Mouse (Mus musculus): ENCODE measurements at regions not wholly inside any gene's neighbourhood (a gene's known extent, or its start where the extent isn't known, plus 50 kb on each side); places are given as distances from the start of the nearest gene placed in this dataset.

- peak in 1 of 2 experiments; percentile 13 for DNase-seq
These were observed 312.8 kb upstream of the Thrb start for GRCm38 (mm10) chr14:17347286-17347685.

- DNase-seq, result no peak
These were observed 307.6 kb upstream of the Thrb start for GRCm38 (mm10) chr14:17352324-17353037.

DNA sequence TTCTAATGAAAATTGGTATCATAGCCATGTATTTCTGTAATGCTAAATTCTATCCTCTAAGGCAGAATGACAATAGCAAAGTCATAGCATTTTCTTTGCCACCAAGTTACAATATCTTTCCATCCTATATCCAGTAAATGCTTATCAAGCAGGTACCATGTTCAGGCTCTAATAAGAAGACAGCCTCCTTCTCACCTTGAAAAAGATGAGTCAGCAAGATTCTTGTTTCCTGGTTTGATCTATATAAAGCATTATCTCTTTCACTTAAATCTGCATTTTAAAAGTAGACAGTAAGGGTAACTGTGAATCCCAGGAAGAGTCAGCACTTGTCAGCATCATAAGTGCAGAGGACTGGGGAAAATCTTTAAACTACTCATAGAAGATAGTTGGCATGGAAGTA, 298.2 kb upstream of the Thrb start:
- DNase-seq, result no peak

DNA sequence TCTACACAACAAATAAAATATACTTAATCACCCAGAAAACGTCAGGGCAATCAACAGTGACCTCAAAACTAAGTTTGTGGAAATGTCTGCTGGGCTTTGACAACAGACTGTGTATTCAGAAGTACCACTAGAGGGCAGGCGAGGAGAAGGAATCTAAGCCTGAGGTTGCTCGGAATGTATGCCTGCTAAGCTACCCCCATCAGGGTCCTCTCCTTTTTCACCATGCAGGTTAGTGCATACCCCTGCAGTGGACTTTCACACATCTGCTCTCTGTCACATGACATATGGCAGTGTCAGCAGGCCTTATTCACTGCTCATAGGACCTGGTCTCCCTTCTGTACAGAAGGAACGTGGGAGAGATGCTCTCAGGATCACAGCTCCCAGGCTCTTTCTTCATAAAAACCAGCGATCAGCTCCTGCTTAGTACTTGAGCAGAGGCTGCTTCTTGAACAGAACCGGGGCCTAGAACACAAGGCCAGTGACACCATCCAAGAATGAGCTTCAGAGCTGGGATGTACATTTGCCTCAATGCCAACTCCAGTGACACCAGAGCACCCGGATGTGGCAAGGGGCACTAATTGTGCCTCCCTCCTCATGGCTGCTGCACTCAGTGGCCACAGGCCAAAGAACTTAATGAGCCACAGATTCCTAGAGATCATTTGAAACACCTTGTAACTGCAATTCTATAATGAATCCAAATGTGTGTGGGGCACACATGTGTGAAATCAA, 257.1 kb upstream of the Thrb start:
- peak; percentile 27 to 68 for DNase-seq

DNA sequence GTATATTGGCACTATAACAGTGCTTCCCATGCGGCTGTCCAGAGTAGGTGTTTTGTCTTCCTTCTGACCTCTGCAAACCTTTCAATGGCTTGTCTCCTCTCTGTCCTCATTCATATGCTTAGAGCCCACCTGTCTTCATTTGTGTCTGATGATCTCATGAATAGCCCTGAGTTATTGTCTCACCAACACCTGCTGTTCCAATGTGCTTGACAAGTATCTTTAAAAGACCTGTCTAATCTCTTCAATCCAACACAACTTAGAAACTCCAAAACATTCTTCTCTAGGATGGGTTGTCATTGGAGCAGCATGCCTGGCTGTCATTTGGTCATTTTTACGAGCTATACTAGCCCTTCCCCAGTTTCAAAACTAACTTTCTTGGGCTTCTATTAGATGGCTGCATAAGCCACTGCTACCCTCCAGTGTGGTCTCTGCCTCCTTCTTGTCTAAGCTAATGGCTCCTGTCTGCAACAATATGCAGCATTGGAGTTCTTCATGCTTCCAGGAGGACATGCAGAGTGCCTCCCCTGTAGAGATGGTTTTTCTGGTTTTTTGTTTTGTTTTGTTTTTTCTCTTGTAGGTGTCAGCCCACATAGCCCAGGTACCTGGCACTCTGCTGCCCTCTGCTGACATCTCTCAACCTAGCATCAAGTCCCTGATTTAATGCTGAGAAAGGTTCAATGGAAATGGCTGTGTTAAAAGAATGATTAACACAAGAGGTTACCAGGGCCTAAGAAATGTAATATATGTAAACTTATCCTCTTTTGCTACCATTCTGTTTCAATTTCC, 254.3 kb upstream of the Thrb start:
- DNase-seq, result peak; percentile 66 to 87

DNA sequence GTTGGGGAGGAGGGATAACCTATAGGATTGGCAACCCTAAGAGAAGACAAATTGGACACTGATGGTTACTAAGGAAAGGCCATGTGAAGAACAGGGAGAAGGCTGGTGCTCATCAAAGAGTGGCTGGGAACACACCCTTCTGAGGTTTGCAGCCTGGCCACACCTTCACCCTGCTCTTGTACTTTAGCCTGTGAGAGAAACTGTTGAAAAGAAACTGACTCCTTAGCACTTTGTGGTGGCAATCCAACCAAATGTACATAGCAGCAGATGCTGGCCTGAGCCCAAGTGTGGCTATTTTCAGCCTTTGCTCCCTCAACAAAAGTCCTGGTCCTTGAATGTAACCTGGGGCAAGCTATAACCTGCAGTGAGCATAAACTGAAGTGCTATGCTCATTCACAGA, 253.2 kb upstream of the Thrb start:
- DNase-seq, result no peak

DNA sequence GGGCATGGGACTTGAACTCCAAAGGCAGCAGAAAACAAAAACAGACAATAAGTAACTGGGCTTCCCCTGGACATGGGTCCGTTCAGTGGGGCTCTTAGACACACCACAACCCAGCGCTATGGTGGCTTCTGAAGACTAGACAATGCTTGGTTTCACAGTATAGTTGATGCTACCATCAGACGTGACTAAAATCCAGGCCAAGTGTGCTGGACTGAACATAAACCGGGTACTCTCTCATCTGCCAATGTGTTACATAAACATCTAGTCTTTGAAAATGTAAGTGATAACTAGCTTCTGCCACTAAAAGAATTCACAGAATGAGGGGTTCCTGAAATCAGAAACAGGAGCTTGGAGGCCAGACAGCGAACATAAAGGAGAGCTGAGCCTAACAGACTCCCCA, 251.7 kb upstream of the Thrb start:
- no peak for DNase-seq

GRCm38 (mm10) chr14:17408813-17409212, 251.2 kb upstream of the Thrb start:
- DNase-seq, result no peak

DNA sequence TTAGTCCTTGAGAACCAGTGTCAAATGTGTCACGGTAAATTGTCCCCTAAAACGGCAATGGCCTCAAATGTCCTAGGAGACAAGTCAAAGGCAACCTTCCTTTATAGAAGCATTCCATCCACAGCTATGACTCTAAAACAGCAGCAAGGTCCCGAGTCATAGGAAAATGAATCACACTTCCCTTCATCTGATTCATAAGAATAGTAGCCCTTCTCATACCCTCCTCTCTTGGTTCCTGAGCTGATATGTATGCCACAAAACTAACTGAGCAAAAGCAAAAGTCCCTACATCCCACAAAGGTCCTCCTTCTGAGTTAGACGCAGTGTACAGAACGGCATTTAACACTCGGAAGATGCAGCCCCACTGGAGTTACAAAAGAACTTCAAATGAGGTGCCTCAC, 250.6 kb upstream of the Thrb start:
- DNase-seq, result no peak

DNA sequence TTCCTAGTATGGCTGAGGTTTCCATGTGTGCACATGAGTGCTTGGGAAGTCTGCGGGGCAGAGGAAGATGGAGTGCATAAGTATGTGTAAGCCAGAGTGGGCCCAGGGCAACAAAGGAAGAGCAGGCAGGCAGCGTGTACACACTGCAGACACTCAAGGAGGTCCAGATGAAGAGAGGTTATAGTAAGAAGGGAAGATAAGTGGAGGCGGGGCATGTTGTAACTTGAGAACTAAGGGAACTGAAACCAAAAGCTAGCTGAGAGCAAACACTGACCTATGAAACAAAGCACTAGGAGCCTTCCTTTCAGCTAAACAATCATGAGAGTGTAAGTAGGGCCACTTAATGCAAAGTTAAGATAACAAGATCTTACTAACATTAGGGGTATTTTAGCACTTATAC, 249.3 kb upstream of the Thrb start:
- no peak for DNase-seq

GRCm38 (mm10) chr14:17411299-17411698, 248.8 kb upstream of the Thrb start:
- DNase-seq, result no peak

DNA sequence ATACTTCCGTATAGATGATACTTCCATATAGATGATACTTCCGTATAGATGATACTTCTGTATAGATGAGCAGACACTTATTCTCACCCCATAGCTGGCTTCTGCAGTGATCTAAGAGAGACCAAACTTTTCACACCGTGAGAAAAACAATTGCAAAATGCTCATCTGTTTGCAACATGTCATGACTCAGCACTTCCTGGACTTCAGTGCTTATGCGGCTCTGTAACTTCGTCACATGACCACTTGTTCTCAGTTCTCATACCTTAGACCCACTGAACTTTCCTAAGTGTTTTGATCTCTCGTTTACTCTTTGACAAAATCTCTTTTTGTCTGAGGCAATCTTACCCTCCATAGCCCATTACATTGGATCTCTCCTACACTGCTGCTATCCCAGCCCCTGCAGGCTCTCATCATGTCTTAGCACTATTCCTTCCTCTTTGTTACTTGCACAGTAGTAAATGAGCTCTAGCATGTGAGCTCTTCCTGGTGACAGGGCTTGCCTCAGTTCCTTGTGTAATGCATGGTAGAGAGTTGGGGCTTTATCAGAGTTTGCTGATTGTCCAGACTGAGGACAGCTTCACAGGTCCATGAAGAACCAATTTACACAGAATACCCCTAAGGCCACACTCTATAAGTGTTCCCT, 245.7 kb upstream of the Thrb start:
- DNase-seq, result no peak

GRCm38 (mm10) chr14:17427751-17428150, 232.3 kb upstream of the Thrb start:
- no peak for DNase-seq

- DNase-seq, result no peak
These were observed 230.9 kb upstream of the Thrb start for GRCm38 (mm10) chr14:17429157-17429556.

DNA sequence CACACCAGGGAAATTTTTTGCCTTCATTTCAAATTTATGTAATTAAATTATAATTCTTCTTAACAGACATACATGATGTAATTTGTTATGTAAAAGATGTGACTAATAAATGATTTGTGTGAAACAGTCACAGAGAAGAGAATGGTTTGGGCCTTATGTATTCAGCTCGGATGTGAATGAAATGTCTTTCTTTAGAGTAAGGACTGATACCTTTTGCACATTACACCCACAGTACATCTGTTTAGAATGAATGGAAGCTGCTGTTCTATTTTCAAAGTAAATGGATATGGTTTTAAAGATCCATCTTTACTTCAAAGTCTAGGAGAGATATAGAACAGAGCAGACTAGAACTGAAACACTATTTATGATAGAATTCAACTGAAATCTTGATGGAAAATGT, 226.7 kb upstream of the Thrb start:
- DNase-seq, result no peak

GRCm38 (mm10) chr14:17457946-17458345, 202.1 kb upstream of the Thrb start:
- DNase-seq, result no peak

GRCm38 (mm10) chr14:17478963-17479362, 181.1 kb upstream of the Thrb start:
- DNase-seq, result no peak

- no peak for DNase-seq
These were observed 175.2 kb upstream of the Thrb start for GRCm38 (mm10) chr14:17484866-17485265.

- DNase-seq, result no peak
These were observed 146.3 kb upstream of the Thrb start for GRCm38 (mm10) chr14:17513756-17514155.

DNA sequence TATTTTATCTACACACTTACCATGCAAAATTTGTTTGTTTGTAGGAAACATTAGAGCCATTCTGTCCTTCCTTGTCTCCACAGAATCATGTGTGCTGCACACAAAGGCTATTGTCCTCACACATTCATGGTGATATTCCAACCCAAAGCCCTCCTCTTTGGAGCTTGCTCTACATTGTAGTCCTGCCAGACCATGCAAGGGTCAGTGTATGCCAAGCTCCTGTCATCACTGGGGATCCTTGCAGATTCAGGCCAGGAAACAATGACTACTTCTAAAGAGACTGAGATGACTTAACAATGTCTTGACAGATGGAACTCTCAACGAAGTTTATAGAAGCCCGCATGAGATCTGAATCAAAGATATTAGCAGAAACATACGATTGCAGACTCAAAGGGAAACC, 137.4 kb upstream of the Thrb start:
- DNase-seq, result no peak

DNA sequence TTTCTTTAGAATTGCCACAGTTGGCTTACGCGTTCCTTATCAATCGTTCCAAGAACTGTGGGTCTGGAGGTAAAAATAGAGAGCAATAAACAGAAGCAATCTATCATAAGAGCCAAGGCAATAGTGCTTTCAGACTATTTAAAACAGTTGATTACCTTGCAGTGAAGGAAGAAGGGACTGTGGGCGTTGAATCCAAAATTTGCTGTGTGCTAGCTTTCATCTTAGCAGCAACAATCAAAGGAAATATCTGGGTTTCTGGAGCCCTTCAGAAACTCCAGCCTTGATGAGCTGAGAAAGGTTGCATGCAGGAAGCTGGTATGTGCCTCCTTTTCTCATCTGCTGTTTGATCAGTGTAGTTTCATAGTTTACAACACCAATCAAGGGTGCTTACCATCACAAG, 136.1 kb upstream of the Thrb start:
- DNase-seq, result no peak

DNA sequence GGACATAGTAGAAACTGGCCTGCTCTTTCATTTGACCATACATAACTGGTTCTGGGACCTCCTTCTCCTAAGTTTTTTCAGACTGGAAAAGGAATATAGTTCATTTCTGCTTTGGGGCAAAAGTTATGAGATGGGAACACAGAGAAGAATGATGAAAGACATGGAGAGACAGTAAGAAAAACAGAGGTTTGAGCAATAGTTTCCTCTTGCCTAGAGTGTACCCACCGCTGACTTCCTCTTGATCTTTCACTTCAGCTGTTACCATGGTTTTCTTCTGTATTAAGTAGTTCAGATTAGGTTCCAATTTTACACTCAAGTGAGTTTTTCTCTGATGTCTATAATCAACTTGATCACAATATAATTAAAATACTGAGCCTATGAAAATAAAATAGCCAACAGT, 120.7 kb upstream of the Thrb start:
- DNase-seq, result no peak

DNA sequence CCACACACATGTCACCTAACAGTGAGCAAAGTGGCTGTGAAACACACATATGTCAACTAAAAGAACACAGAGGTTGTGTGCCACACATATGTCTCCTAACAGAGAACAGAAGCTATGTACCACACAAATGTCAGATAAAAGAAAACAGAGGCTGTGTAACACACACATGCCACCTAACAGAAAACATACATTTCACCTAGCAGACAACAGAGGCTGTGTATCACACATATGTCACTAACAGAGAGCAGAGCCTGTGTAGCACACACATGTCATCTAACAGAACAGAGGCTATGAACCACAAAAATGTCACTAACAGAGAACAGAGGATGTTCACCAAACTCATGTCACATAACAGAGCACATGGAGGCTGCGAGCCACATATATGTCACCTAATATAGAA, 103.6 kb upstream of the Thrb start:
- DNase-seq, result no peak

All from kidney, postnatal 36 days (tissue).